In genomic region chr1:171360253-171360652, GRCm38 (mm10) we compare ENCODE assay signal across 8 mouse cellular contexts. TPM values are rescaled to one million over a fixed set of nuclear protein-coding genes. Genes with fewer than 3 reads are reported as not detected.
DNase-seq lines count a peak whose midpoint lies in the region; ATAC-seq and TF ChIP-seq lines count a peak whose summit lies in the region.

No protein-coding gene starts in this region.

- TF ChIP-seq CTCF in heart, postnatal 0 days (IDR thresholded peaks at IDR 0.05; ENCODE audit: low read depth), result no peak
- TF ChIP-seq CTCF in E14TG2a.4 (conservative IDR thresholded peaks at IDR 0.05; ENCODE audit: low read length), result no peak
- no peak for TF ChIP-seq CTCF in stomach, postnatal 0 days (IDR thresholded peaks at IDR 0.05; ENCODE audit: low read depth)

- 0 out of 2 replicates have a peak overlapping the region, but pooled peaks have one; percentile 47 for H3K9ac ChIP-seq in heart, postnatal 0 days (replicated peaks; ENCODE audit: low read depth, low read length)
- H3K9ac ChIP-seq in hindbrain, embryonic 13.5 days, result peak overlapping the region; percentile 78
- H3K9ac ChIP-seq in stomach, postnatal 0 days (ENCODE audit: low read length), result peak overlapping the region; percentile 63

- H3K27ac ChIP-seq in heart, postnatal 0 days (ENCODE audit: low read depth), result no peak overlapping the region
- peak overlapping the region; percentile 90 for H3K27ac ChIP-seq in hindbrain, embryonic 13.5 days
- H3K27ac ChIP-seq in macrophage, result no peak overlapping the region
- no peak overlapping the region for H3K27ac ChIP-seq in stomach, postnatal 0 days (replicated peaks)

- no peaks in the 10 kb centered on the region for H3K4me1 ChIP-seq in heart, postnatal 0 days (ENCODE audit: control insufficient read depth, insufficient read depth)
- peaks cover 43% of the 10 kb centered on the region for H3K4me1 ChIP-seq in E14TG2a.4 (replicated peaks; ENCODE audit: low read depth, low read length)
- H3K4me1 ChIP-seq in hindbrain, embryonic 13.5 days (replicated peaks), result peaks cover 21% of the 10 kb centered on the region
- no peaks in the 10 kb centered on the region for H3K4me1 ChIP-seq in stomach, postnatal 0 days (replicated peaks; ENCODE audit: control insufficient read depth, insufficient read depth)

- H3K9me3 ChIP-seq in heart, postnatal 0 days (replicated peaks; ENCODE audit: control insufficient read depth, low read length), result no peaks in the 10 kb centered on the region
- H3K9me3 ChIP-seq in E14TG2a.4 (ENCODE audit: low read length), result no peaks in the 10 kb centered on the region
- H3K9me3 ChIP-seq in hindbrain, embryonic 13.5 days, result peaks cover 3% of the 10 kb centered on the region; the same call in 1 of the 2 replicates
- H3K9me3 ChIP-seq in stomach, postnatal 0 days (ENCODE audit: control insufficient read depth, low read length), result no peaks in the 10 kb centered on the region

- TF ChIP-seq EP300 in heart, postnatal 0 days (IDR thresholded peaks at IDR 0.05; ENCODE audit: low read depth), result no peak
- no peak for TF ChIP-seq EP300 in stomach, postnatal 0 days (optimal IDR thresholded peaks at IDR 0.05)

- intact Hi-C loops in heart, postnatal 36 days (cut with DNase I), result loop anchor here (2.0 kb wide), 1 partner anchor 51 kb away; the partner anchor contains the start of gene Usf1

- peak overlapping the region; percentile 69 for H3K4me2 ChIP-seq in heart, postnatal 0 days (ENCODE audit: low read depth, low read length)
- peak overlapping the region; percentile 89 for H3K4me2 ChIP-seq in hindbrain, embryonic 13.5 days
- peak overlapping the region; percentile 60 for H3K4me2 ChIP-seq in stomach, postnatal 0 days (replicated peaks; ENCODE audit: low read depth)

- peak; percentile 10; the same call in 1 of the 2 replicates for ATAC-seq in heart, postnatal 0 days (ENCODE audit: insufficient read depth, low read depth)
- no peak for ATAC-seq in hindbrain, embryonic 13.5 days (ENCODE audit: low FRiP score)
- peak; percentile 31 for ATAC-seq in stomach, postnatal 0 days (ENCODE audit: low FRiP score, low TSS enrichment)

- H3K27me3 ChIP-seq in heart, postnatal 0 days (ENCODE audit: control insufficient read depth, insufficient read depth, low read length), result no peaks in the 10 kb centered on the region
- H3K27me3 ChIP-seq in E14TG2a.4 (ENCODE audit: insufficient read depth, low read length), result no peaks in the 10 kb centered on the region
- no peaks in the 10 kb centered on the region for H3K27me3 ChIP-seq in hindbrain, embryonic 13.5 days
- H3K27me3 ChIP-seq in stomach, postnatal 0 days (ENCODE audit: control insufficient read depth, insufficient read depth, low read length), result no peaks in the 10 kb centered on the region

- peak overlapping the region; percentile 55 for H3K4me3 ChIP-seq in heart, postnatal 0 days (ENCODE audit: low read depth, low read length)
- H3K4me3 ChIP-seq in E14TG2a.4 (replicated peaks; ENCODE audit: low read length) (peak overlapping the region; percentile 82), macrophage (ENCODE audit: inconsistent target) (peak overlapping the region; percentile 23; the same call in 1 of the 2 replicates)
- peak overlapping the region; percentile 51 for H3K4me3 ChIP-seq in hindbrain, embryonic 13.5 days
- H3K4me3 ChIP-seq in stomach, postnatal 0 days (ENCODE audit: low read depth, low read length), result peak overlapping the region; percentile 45

- peaks cover 21% of the 10 kb centered on the region for H3K36me3 ChIP-seq in heart, postnatal 0 days (replicated peaks; ENCODE audit: control insufficient read depth, insufficient read depth, low read length)
- H3K36me3 ChIP-seq in E14TG2a.4 (ENCODE audit: insufficient read depth, low read length) (peaks cover 41% of the 10 kb centered on the region), macrophage (ENCODE audit: inconsistent target) (peaks cover 29% of the 10 kb centered on the region; the same call in 1 of the 2 replicates)
- peaks cover 28% of the 10 kb centered on the region for H3K36me3 ChIP-seq in hindbrain, embryonic 13.5 days
- peaks cover 4% of the 10 kb centered on the region; the same call in 1 of the 2 replicates for H3K36me3 ChIP-seq in stomach, postnatal 0 days (ENCODE audit: control insufficient read depth, insufficient read depth, low read length)

- 21% methylated on average over 26 of the region's 26 CpGs for WGBS in heart, postnatal 0 days
- WGBS in hindbrain, embryonic 13.5 days, result 4% methylated on average over 26 of the region's 26 CpGs
- 33% methylated on average over 26 of the region's 26 CpGs for WGBS in macrophage (ENCODE audit: missing documents)
- WGBS in stomach, postnatal 0 days, result 10% methylated on average over 26 of the region's 26 CpGs

- peaks cover 11% of the 10 kb centered on the region; the same call in 1 of the 2 replicates for H3K79me2 ChIP-seq in macrophage (ENCODE audit: inconsistent target)

- DNase-seq in heart, postnatal 0 days (ENCODE audit: low spot score), result no peak
- no peak for DNase-seq in heart, postnatal 36 days
- peak; percentile 57 to 61 for DNase-seq in cerebellum, postnatal 10 days
- DNase-seq in stomach, postnatal 0 days (ENCODE audit: low spot score), result no peak
- no peak for DNase-seq in urinary bladder, postnatal 25 days (ENCODE audit: low spot score)

RNA-seq across cellular contexts. Expression of gene Klhdc9, which starts 0.3 kb away (rescaled TPM):
- total RNA-seq in heart, postnatal 0 days (2014; rRNA removed; ENCODE audit: low replicate concordance), result 0.19 and 3.2 TPM in 2 replicates
- 1.1 TPM in 2 replicates for polyA plus RNA-seq in heart, postnatal 0 days (2015; fragmentation: Nextera tagmentation; extraction: Ambion mirVana)
- not detected for total RNA-seq in heart, postnatal 36 days (2021)
- 2.8 and 3.3 TPM in 2 replicates for polyA plus RNA-seq in hindbrain, embryonic 13.5 days (2015; fragmentation: Nextera tagmentation; extraction: Ambion mirVana)
- total RNA-seq in macrophage (2018; cell fraction: chromatin; rRNA removed), result under 1 TPM in 2 of 26 experiments, not detected in 24; 0.57 to 0.70 TPM
- total RNA-seq in macrophage (2018; cell fraction: cytosol; rRNA removed), result under 1 TPM in 18 of 26 experiments, not detected in 8; 0.05 to 0.37 (median 0.14) TPM
- total RNA-seq in macrophage (2018; cell fraction: nucleus; rRNA removed), result under 1 TPM in 2 of 26 experiments, not detected in 24; 0.30 to 0.43 TPM
- polyA plus RNA-seq in macrophage (2018), result 0.11 TPM in 1 of 3 replicates, not detected in the others
- polyA plus RNA-seq in stomach, postnatal 0 days (2015; fragmentation: Nextera tagmentation; extraction: Ambion mirVana), result 0.86 and 1.2 TPM in 2 replicates

RNA-seq across cellular contexts. Expression of gene Nectin4, which starts 9.6 kb away (rescaled TPM):
- 2.7 TPM in 1 of 2 replicates, not detected in the other for total RNA-seq in heart, postnatal 0 days (2014; rRNA removed; ENCODE audit: low replicate concordance)
- 0.07 and 0.14 TPM in 2 replicates for polyA plus RNA-seq in heart, postnatal 0 days (2015; fragmentation: Nextera tagmentation; extraction: Ambion mirVana)
- total RNA-seq in heart, postnatal 36 days (2021), result under 1 TPM; 0.08 to 0.30 TPM
- 1.4 and 1.7 TPM in 2 replicates for polyA plus RNA-seq in hindbrain, embryonic 13.5 days (2015; fragmentation: Nextera tagmentation; extraction: Ambion mirVana)
- 10 to 100 TPM in 20 of 26 experiments, 1 to 10 TPM in 6; 3.4 to 39.1 (median 20.3) TPM for total RNA-seq in macrophage (2018; cell fraction: chromatin; rRNA removed)
- total RNA-seq in macrophage (2018; cell fraction: cytosol; rRNA removed), result 10 to 100 TPM; 13.0 to 64.3 (median 29.2) TPM
- total RNA-seq in macrophage (2018; cell fraction: nucleus; rRNA removed), result 100 to 1,000 TPM in 4 of 26 experiments, 10 to 100 TPM in 22; 23.6 to 124 (median 49.3) TPM
- 14.3 to 25.8 TPM (median 18.7 TPM) in 3 replicates for polyA plus RNA-seq in macrophage (2018)
- polyA plus RNA-seq in stomach, postnatal 0 days (2015; fragmentation: Nextera tagmentation; extraction: Ambion mirVana), result 45.5 and 48.2 TPM in 2 replicates

RNA-seq across cellular contexts. Expression of gene Pfdn2, which starts 14.8 kb away (rescaled TPM):
- total RNA-seq in heart, postnatal 0 days (2014; rRNA removed; ENCODE audit: low replicate concordance), result 9.3 and 9.7 TPM in 2 replicates
- 81.8 and 94.7 TPM in 2 replicates for polyA plus RNA-seq in heart, postnatal 0 days (2015; fragmentation: Nextera tagmentation; extraction: Ambion mirVana)
- 10 to 100 TPM; 79.4 to 95.6 TPM for total RNA-seq in heart, postnatal 36 days (2021)
- polyA plus RNA-seq in hindbrain, embryonic 13.5 days (2015; fragmentation: Nextera tagmentation; extraction: Ambion mirVana), result 164 and 169 TPM in 2 replicates
- 10 to 100 TPM in 18 of 26 experiments, 1 to 10 TPM in 8; 3.8 to 25.5 (median 14.3) TPM for total RNA-seq in macrophage (2018; cell fraction: chromatin; rRNA removed)
- 10 to 100 TPM; 35.1 to 93.2 (median 45.5) TPM for total RNA-seq in macrophage (2018; cell fraction: cytosol; rRNA removed)
- 10 to 100 TPM in 25 of 26 experiments, 1 to 10 TPM in 1; 8.1 to 25.0 (median 14.7) TPM for total RNA-seq in macrophage (2018; cell fraction: nucleus; rRNA removed)
- polyA plus RNA-seq in macrophage (2018), result 47.7 to 119 TPM (median 64.5 TPM) in 3 replicates
- polyA plus RNA-seq in stomach, postnatal 0 days (2015; fragmentation: Nextera tagmentation; extraction: Ambion mirVana), result 68.8 and 71.1 TPM in 2 replicates

RNA-seq across cellular contexts. Expression of gene Nit1, which starts 14.8 kb away (rescaled TPM):
- 39.6 and 41.5 TPM in 2 replicates for total RNA-seq in heart, postnatal 0 days (2014; rRNA removed; ENCODE audit: low replicate concordance)
- 31.4 and 35.2 TPM in 2 replicates for polyA plus RNA-seq in heart, postnatal 0 days (2015; fragmentation: Nextera tagmentation; extraction: Ambion mirVana)
- total RNA-seq in heart, postnatal 36 days (2021), result 10 to 100 TPM; 27.7 to 28.4 TPM
- 54.8 and 59.7 TPM in 2 replicates for polyA plus RNA-seq in hindbrain, embryonic 13.5 days (2015; fragmentation: Nextera tagmentation; extraction: Ambion mirVana)
- total RNA-seq in macrophage (2018; cell fraction: chromatin; rRNA removed), result 10 to 100 TPM in 21 of 26 experiments, 1 to 10 TPM in 5; 5.9 to 45.0 (median 24.5) TPM
- total RNA-seq in macrophage (2018; cell fraction: cytosol; rRNA removed), result 10 to 100 TPM; 15.4 to 29.7 (median 23.1) TPM
- total RNA-seq in macrophage (2018; cell fraction: nucleus; rRNA removed), result 10 to 100 TPM in 25 of 26 experiments, 1 to 10 TPM in 1; 9.3 to 38.6 (median 21.3) TPM
- 17.3 to 23.1 TPM (median 22.3 TPM) in 3 replicates for polyA plus RNA-seq in macrophage (2018)
- 41.7 and 41.8 TPM in 2 replicates for polyA plus RNA-seq in stomach, postnatal 0 days (2015; fragmentation: Nextera tagmentation; extraction: Ambion mirVana)

RNA-seq across cellular contexts. Expression of gene Arhgap30, which starts 28.5 kb away (rescaled TPM):
- 1.6 and 3.4 TPM in 2 replicates for total RNA-seq in heart, postnatal 0 days (2014; rRNA removed; ENCODE audit: low replicate concordance)
- polyA plus RNA-seq in heart, postnatal 0 days (2015; fragmentation: Nextera tagmentation; extraction: Ambion mirVana), result 0.52 and 0.79 TPM in 2 replicates
- 1 to 10 TPM; 2.7 to 2.9 TPM for total RNA-seq in heart, postnatal 36 days (2021)
- polyA plus RNA-seq in hindbrain, embryonic 13.5 days (2015; fragmentation: Nextera tagmentation; extraction: Ambion mirVana), result 1.00 and 1.0 TPM in 2 replicates
- 100 to 1,000 TPM; 134 to 533 (median 366) TPM for total RNA-seq in macrophage (2018; cell fraction: chromatin; rRNA removed)
- 100 to 1,000 TPM in 23 of 26 experiments, 10 to 100 TPM in 3; 87.2 to 172 (median 137) TPM for total RNA-seq in macrophage (2018; cell fraction: cytosol; rRNA removed)
- total RNA-seq in macrophage (2018; cell fraction: nucleus; rRNA removed), result 100 to 1,000 TPM; 143 to 504 (median 375) TPM
- polyA plus RNA-seq in macrophage (2018), result 119 to 178 TPM (median 125 TPM) in 3 replicates
- 1.1 and 1.2 TPM in 2 replicates for polyA plus RNA-seq in stomach, postnatal 0 days (2015; fragmentation: Nextera tagmentation; extraction: Ambion mirVana)

Comparison
In these comparisons a context has a peak if more than half of its experiments do, and no peak if none do; other contexts are left out.
1. DNase-seq: peak in cerebellum, postnatal 10 days (2 of 2); none in heart, postnatal 0 days (single experiment), heart, postnatal 36 days (0 of 2), stomach, postnatal 0 days (single experiment) and urinary bladder, postnatal 25 days (single experiment).
2. H3K4me3 ChIP-seq: peak in every context shown above with its lines; median percentile 82 in E14TG2a.4; 55 in heart, postnatal 0 days; 51 in hindbrain, embryonic 13.5 days; 45 in stomach, postnatal 0 days; 23 in macrophage.
3. Peak in every context shown above with its lines, with median percentiles within 50 percentile points of each other: H3K4me2 ChIP-seq and H3K9ac ChIP-seq.